Mouse (Mus musculus) heart, postnatal 10 days (tissue): ENCODE data around the gene Pom121. TPM values are rescaled to one million over a fixed set of nuclear protein-coding genes. Genes with fewer than 3 reads are reported as not detected.
"Not testable (repeated sequence)": the region's sequence is repeated elsewhere in the genome, so short reads cannot be mapped to it uniquely, and the experiment has no call there.

Source experiments
- DNase-seq, 2 experiments: peaks; one replicate each; pipeline ENCODE4 v3.0.0; 2021
- intact Hi-C: fragments of 180-260 bp; cut with DNase I; formaldehyde crosslinking; loops from one replicate; pipeline ENCODE4 v1.15.1; 2025
- total RNA-seq, 2 experiments: library from RNA; stranded (reverse); gene quantifications; 2 replicates each; pipeline ENCODE4 v1.2.3; 2021

The Pom121 gene
- total RNA-seq, 2 experiments from 2014 or later: 22.3 to 22.6 TPM

GRCm38 (mm10) chr5:135369787-135370654 is 24.3 kb downstream of the Pom121 start, which contains the start of gene Nsun5:
Gene Nsun5 (plus strand): TSS chr5:135369953.
- intact Hi-C loops: no loop called here
- peak; percentile 96 to 97 for DNase-seq

GRCm38 (mm10) chr5:135369196-135369595 is 25.1 kb downstream of the Pom121 start:
- DNase-seq, intact Hi-C loops: not testable (repeated sequence)

- DNase-seq: no peak
- intact Hi-C loops: no loop called here
Measured at GRCm38 (mm10) chr5:135368312-135368711, 26.0 kb downstream of the Pom121 start.

- intact Hi-C loops: no loop called here
- DNase-seq: peak in 1 of 2 experiments; percentile 33
Measured at GRCm38 (mm10) chr5:135367841-135368240, 26.5 kb downstream of the Pom121 start.

GRCm38 (mm10) chr5:135363540-135363939 is 30.8 kb downstream of the Pom121 start:
- DNase-seq: peak; percentile 40 to 60
- intact Hi-C loops: no loop called here

- DNase-seq: no peak
- intact Hi-C loops: no loop called here
Measured at GRCm38 (mm10) chr5:135362572-135362971, 31.8 kb downstream of the Pom121 start.

- DNase-seq: peak; percentile 79 to 87
- intact Hi-C loops: no loop called here
Measured at GRCm38 (mm10) chr5:135359772-135360171, 34.6 kb downstream of the Pom121 start.

- intact Hi-C loops: no loop called here
- DNase-seq: peak in 1 of 2 experiments; percentile 32
Measured at GRCm38 (mm10) chr5:135357556-135357955, 36.8 kb downstream of the Pom121 start.

- no peak for DNase-seq
- intact Hi-C loops: no loop called here
Measured at GRCm38 (mm10) chr5:135356090-135356489, 38.3 kb downstream of the Pom121 start.

GRCm38 (mm10) chr5:135353564-135353963 is 40.8 kb downstream of the Pom121 start:
- intact Hi-C loops: no loop called here
- no peak for DNase-seq

- intact Hi-C loops: no loop called here
- DNase-seq: no peak
Measured at GRCm38 (mm10) chr5:135352995-135353394, 41.4 kb downstream of the Pom121 start, which contains the start of gene Trim50. Gene Trim50 (plus strand): TSS chr5:135353295.

GRCm38 (mm10) chr5:135351606-135352005 is 42.7 kb downstream of the Pom121 start:
- intact Hi-C loops: no loop called here

GRCm38 (mm10) chr5:135349862-135350261 is 44.5 kb downstream of the Pom121 start, which contains the start of gene Fkbp6:
Gene Fkbp6 (minus strand): TSS chr5:135350044.
- intact Hi-C loops: no loop called here
- DNase-seq: no peak

More at GRCm38 (mm10) chr5:135351606-135352005, 42.7 kb downstream of the Pom121 start:
- DNase-seq: no peak

- no peak for DNase-seq
- intact Hi-C loops: no loop called here
Measured at GRCm38 (mm10) chr5:135347511-135348011, 46.8 kb downstream of the Pom121 start.

GRCm38 (mm10) chr5:135346430-135346829 is 47.9 kb downstream of the Pom121 start:
- DNase-seq: peak in 1 of 2 experiments; percentile 36
- intact Hi-C loops: no loop called here

- DNase-seq: no peak
- intact Hi-C loops: no loop called here
Measured at GRCm38 (mm10) chr5:135345989-135346388, 48.4 kb downstream of the Pom121 start.

GRCm38 (mm10) chr5:135337575-135337974 is 56.8 kb downstream of the Pom121 start:
- intact Hi-C loops: loop anchor here (5.0 kb wide), 1 partner anchor 100 kb away; no protein-coding TSS in a partner anchor
- DNase-seq: peak; percentile 21 to 36

- no peak for DNase-seq
Measured at GRCm38 (mm10) chr5:135331161-135331560, 63.2 kb downstream of the Pom121 start.

GRCm38 (mm10) chr5:135330201-135330600 is 64.1 kb downstream of the Pom121 start:
- DNase-seq: no peak
- intact Hi-C loops: no loop called here

More at GRCm38 (mm10) chr5:135331161-135331560, 63.2 kb downstream of the Pom121 start:
- intact Hi-C loops: no loop called here

- no peak for DNase-seq
- intact Hi-C loops: no loop called here
Measured at GRCm38 (mm10) chr5:135329471-135329870, 64.9 kb downstream of the Pom121 start.
